Mouse (Mus musculus) adrenal gland (tissue): ENCODE data around the gene Mcm10.

Source experiments
- intact Hi-C: fragments of 180-260 bp; cut with DNase I; formaldehyde crosslinking; loops from one replicate; pipeline ENCODE4 v1.15.1; 2025

Mcm10 gene

GRCm38 (mm10) chr2:5033546-5034420 is 21.2 kb upstream of the Mcm10 start:
- intact Hi-C loops: no loop called here

- intact Hi-C loops: no loop called here
Measured at GRCm38 (mm10) chr2:5032665-5033064, 20.1 kb upstream of the Mcm10 start.

GRCm38 (mm10) chr2:5031215-5031614 is 18.6 kb upstream of the Mcm10 start:
- intact Hi-C loops: no loop called here

GRCm38 (mm10) chr2:5029808-5030207 is 17.2 kb upstream of the Mcm10 start:
- intact Hi-C loops: no loop called here

- intact Hi-C loops: no loop called here
Measured at GRCm38 (mm10) chr2:5028047-5028446, 15.5 kb upstream of the Mcm10 start.

GRCm38 (mm10) chr2:5027057-5027456 is 14.5 kb upstream of the Mcm10 start:
- intact Hi-C loops: no loop called here

- intact Hi-C loops: no loop called here
Measured at GRCm38 (mm10) chr2:5025162-5025733, 12.7 kb upstream of the Mcm10 start.

- intact Hi-C loops: no loop called here
Measured at GRCm38 (mm10) chr2:5023699-5024399, 11.3 kb upstream of the Mcm10 start.

- intact Hi-C loops: no loop called here
Measured at GRCm38 (mm10) chr2:5023275-5023674, 10.7 kb upstream of the Mcm10 start.

GRCm38 (mm10) chr2:5019708-5020107 is 7.1 kb upstream of the Mcm10 start:
- intact Hi-C loops: no loop called here

- intact Hi-C loops: no loop called here
Measured at GRCm38 (mm10) chr2:5016922-5017321, 4.3 kb upstream of the Mcm10 start.

- intact Hi-C loops: no loop called here
Measured at GRCm38 (mm10) chr2:5015527-5015926, 2.9 kb upstream of the Mcm10 start.

GRCm38 (mm10) chr2:5014616-5015015 is 2.0 kb upstream of the Mcm10 start:
- intact Hi-C loops: no loop called here

- intact Hi-C loops: no loop called here
Measured at GRCm38 (mm10) chr2:5011898-5012490, 597 bp downstream of the Mcm10 start.

- intact Hi-C loops: no loop called here
Measured at GRCm38 (mm10) chr2:5007107-5007506, 5.5 kb downstream of the Mcm10 start.

- intact Hi-C loops: no loop called here
Measured at GRCm38 (mm10) chr2:5001266-5001665, 11.3 kb downstream of the Mcm10 start.

- intact Hi-C loops: no loop called here
Measured at GRCm38 (mm10) chr2:4998905-4999304, 13.7 kb downstream of the Mcm10 start.

- intact Hi-C loops: no loop called here
Measured at GRCm38 (mm10) chr2:4996421-4996824, 16.2 kb downstream of the Mcm10 start.

GRCm38 (mm10) chr2:4995646-4996045 is 16.9 kb downstream of the Mcm10 start:
- intact Hi-C loops: no loop called here

GRCm38 (mm10) chr2:4994436-4994835 is 18.2 kb downstream of the Mcm10 start:
- intact Hi-C loops: no loop called here

- intact Hi-C loops: no loop called here
Measured at GRCm38 (mm10) chr2:4993584-4993983, 19.0 kb downstream of the Mcm10 start.
